Mouse (Mus musculus): ENCODE measurements around the gene Ppp1r13b. TPM values are rescaled to one million over a fixed set of nuclear protein-coding genes. Genes with fewer than 3 reads are reported as not detected.

Gene Ppp1r13b
- total RNA-seq, 1 experiment from 2014 or later: 34.7 TPM

- ATAC-seq (replicated peaks in 1 of 2; ENCODE audit: insufficient read depth in 1 of 2, low FRiP score in 2 of 2, low TSS enrichment in 1 of 2, low read depth in 1 of 2, poor library complexity in 2 of 2, severe bottlenecking in 2 of 2): no peak
Measured at GRCm38 (mm10) chr12:111816528-111816927, 91.4 kb downstream of the Ppp1r13b start.

- no peak for ATAC-seq (replicated peaks in 1 of 2; ENCODE audit: insufficient read depth in 1 of 2, low FRiP score in 2 of 2, low TSS enrichment in 1 of 2, low read depth in 1 of 2, poor library complexity in 2 of 2, severe bottlenecking in 2 of 2)
Measured at GRCm38 (mm10) chr12:111814769-111815762, 92.8 kb downstream of the Ppp1r13b start.

- peak; percentile 89 to 92 for ATAC-seq (replicated peaks in 1 of 2; ENCODE audit: insufficient read depth in 1 of 2, low FRiP score in 2 of 2, low TSS enrichment in 1 of 2, low read depth in 1 of 2, poor library complexity in 2 of 2, severe bottlenecking in 2 of 2)
Measured at GRCm38 (mm10) chr12:111813766-111814617, 93.9 kb downstream of the Ppp1r13b start, which contains the start of the genes Xrcc3 and Zfyve21. Gene Xrcc3 (minus strand): TSS chr12:111813873. Gene Zfyve21 (plus strand): TSS chr12:111814170.

GRCm38 (mm10) chr12:111813111-111813765, 94.7 kb downstream of the Ppp1r13b start:
- 0 out of 4 replicates have a peak, but pooled peaks of 1 of the 2 experiments have one; percentile 0 for ATAC-seq (replicated peaks in 1 of 2; ENCODE audit: insufficient read depth in 1 of 2, low FRiP score in 2 of 2, low TSS enrichment in 1 of 2, low read depth in 1 of 2, poor library complexity in 2 of 2, severe bottlenecking in 2 of 2)

GRCm38 (mm10) chr12:111812611-111813010, 95.3 kb downstream of the Ppp1r13b start:
- ATAC-seq (replicated peaks in 1 of 2; ENCODE audit: insufficient read depth in 1 of 2, low FRiP score in 2 of 2, low TSS enrichment in 1 of 2, low read depth in 1 of 2, poor library complexity in 2 of 2, severe bottlenecking in 2 of 2): no peak

- no peak for ATAC-seq (replicated peaks in 1 of 2; ENCODE audit: insufficient read depth in 1 of 2, low FRiP score in 2 of 2, low TSS enrichment in 1 of 2, low read depth in 1 of 2, poor library complexity in 2 of 2, severe bottlenecking in 2 of 2)
Measured at GRCm38 (mm10) chr12:111812075-111812474, 95.8 kb downstream of the Ppp1r13b start.

- ATAC-seq (replicated peaks in 1 of 2; ENCODE audit: insufficient read depth in 1 of 2, low FRiP score in 2 of 2, low TSS enrichment in 1 of 2, low read depth in 1 of 2, poor library complexity in 2 of 2, severe bottlenecking in 2 of 2): peak; percentile 46 to 57
Measured at GRCm38 (mm10) chr12:111809762-111810161, 98.1 kb downstream of the Ppp1r13b start.

GRCm38 (mm10) chr12:111808775-111809174, 99.1 kb downstream of the Ppp1r13b start:
- ATAC-seq (replicated peaks in 1 of 2; ENCODE audit: insufficient read depth in 1 of 2, low FRiP score in 2 of 2, low TSS enrichment in 1 of 2, low read depth in 1 of 2, poor library complexity in 2 of 2, severe bottlenecking in 2 of 2): no peak

- ATAC-seq (replicated peaks in 1 of 2; ENCODE audit: insufficient read depth in 1 of 2, low FRiP score in 2 of 2, low TSS enrichment in 1 of 2, low read depth in 1 of 2, poor library complexity in 2 of 2, severe bottlenecking in 2 of 2): no peak
Measured at GRCm38 (mm10) chr12:111803538-111803937, 104.4 kb downstream of the Ppp1r13b start.

GRCm38 (mm10) chr12:111800459-111801183, 107.3 kb downstream of the Ppp1r13b start:
- ATAC-seq (replicated peaks in 1 of 2; ENCODE audit: insufficient read depth in 1 of 2, low FRiP score in 2 of 2, low TSS enrichment in 1 of 2, low read depth in 1 of 2, poor library complexity in 2 of 2, severe bottlenecking in 2 of 2): no peak

GRCm38 (mm10) chr12:111798493-111798892, 109.4 kb downstream of the Ppp1r13b start:
- ATAC-seq (replicated peaks in 1 of 2; ENCODE audit: insufficient read depth in 1 of 2, low FRiP score in 2 of 2, low TSS enrichment in 1 of 2, low read depth in 1 of 2, poor library complexity in 2 of 2, severe bottlenecking in 2 of 2): no peak

GRCm38 (mm10) chr12:111797251-111797650, 110.7 kb downstream of the Ppp1r13b start:
- ATAC-seq (replicated peaks in 1 of 2; ENCODE audit: insufficient read depth in 1 of 2, low FRiP score in 2 of 2, low TSS enrichment in 1 of 2, low read depth in 1 of 2, poor library complexity in 2 of 2, severe bottlenecking in 2 of 2): no peak

- ATAC-seq (replicated peaks in 1 of 2; ENCODE audit: insufficient read depth in 1 of 2, low FRiP score in 2 of 2, low TSS enrichment in 1 of 2, low read depth in 1 of 2, poor library complexity in 2 of 2, severe bottlenecking in 2 of 2): no peak
Measured at GRCm38 (mm10) chr12:111795180-111795895, 112.6 kb downstream of the Ppp1r13b start.

GRCm38 (mm10) chr12:111794526-111795179, 113.3 kb downstream of the Ppp1r13b start:
- ATAC-seq (replicated peaks in 1 of 2; ENCODE audit: insufficient read depth in 1 of 2, low FRiP score in 2 of 2, low TSS enrichment in 1 of 2, low read depth in 1 of 2, poor library complexity in 2 of 2, severe bottlenecking in 2 of 2): no peak

- no peak for ATAC-seq (replicated peaks in 1 of 2; ENCODE audit: insufficient read depth in 1 of 2, low FRiP score in 2 of 2, low TSS enrichment in 1 of 2, low read depth in 1 of 2, poor library complexity in 2 of 2, severe bottlenecking in 2 of 2)
Measured at GRCm38 (mm10) chr12:111794102-111794501, 113.8 kb downstream of the Ppp1r13b start.
